Mouse (Mus musculus) thymus, adult 2 months (tissue): ENCODE data around the gene Prkag2.

Experiments
- CTCF ChIP-seq: fragments of 200-500 bp; IDR thresholded peaks from 2 replicates; pipeline ENCODE4 v1.5.1; 2012; ENCODE audit warnings: mild to moderate bottlenecking, control low read depth, low read length, moderate library complexity, borderline replicate concordance; ENCODE audit not compliant: control insufficient read depth, poor library complexity, insufficient read depth; ENCODE audit errors: extremely low read depth
- POLR2A ChIP-seq: fragments of 200-500 bp; IDR thresholded peaks from 2 replicates; pipeline ENCODE4 v1.6.1; 2012; ENCODE audit warnings: mild to moderate bottlenecking, low read length, control low read depth, moderate library complexity; ENCODE audit not compliant: control insufficient read depth, poor library complexity, insufficient read depth; ENCODE audit errors: extremely low read depth

DNA sequence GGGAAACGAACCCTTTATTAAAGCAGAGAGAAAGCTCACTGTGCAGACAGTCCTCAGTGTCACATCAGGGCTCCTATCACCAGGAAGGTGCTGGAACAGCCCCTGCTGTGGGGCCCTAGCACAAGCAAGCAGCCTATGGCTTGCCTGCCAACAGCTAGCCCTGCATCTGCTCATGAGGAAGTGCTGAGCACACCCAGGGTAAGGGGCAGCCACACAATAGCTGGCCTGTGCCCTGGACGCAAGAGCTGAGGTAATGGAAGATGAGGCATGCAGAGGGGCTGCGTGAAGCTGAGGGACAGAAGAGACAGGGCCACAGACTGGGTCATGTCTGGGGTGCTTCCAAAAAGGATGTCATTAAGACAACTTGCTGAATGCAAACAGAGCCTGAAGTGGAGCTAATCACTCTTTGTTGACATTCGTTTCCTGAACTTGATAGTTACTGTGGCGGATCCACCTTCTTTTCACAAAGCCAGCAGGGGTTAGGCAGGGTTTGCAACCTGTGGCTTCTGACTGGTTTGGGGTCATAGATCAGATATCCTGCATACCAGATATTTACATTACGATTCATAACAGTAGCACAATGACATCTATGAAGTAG lies 94.8 kb downstream of the Prkag2 start:
- no peak for TF ChIP-seq CTCF
- no peak for TF ChIP-seq POLR2A
